Mouse (Mus musculus) myocyte (in vitro differentiated cells): ENCODE measurements around the gene Veph1. TPM values are rescaled to one million over a fixed set of nuclear protein-coding genes. Genes with fewer than 3 reads are reported as not detected.

Experiments used
- H3K27me3 ChIP-seq: one replicate; pipeline ENCODE4 v1.6.1; 2011; ENCODE audit not compliant: control insufficient read depth, insufficient read depth, insufficient read length
- H3K36me3 ChIP-seq: one replicate; pipeline ENCODE4 v1.6.1; 2011; ENCODE audit not compliant: control insufficient read depth, insufficient read depth
- H3K4me2 ChIP-seq: one replicate; pipeline ENCODE4 v1.6.1; 2011; ENCODE audit warnings: low read depth, control low read depth
- H3K4me3 ChIP-seq: one replicate; pipeline ENCODE4 v1.5.1; 2011; ENCODE audit warnings: mild to moderate bottlenecking, control low read depth, moderate library complexity
- H3K79me2 ChIP-seq: one replicate; pipeline ENCODE4 v1.6.1; 2011; ENCODE audit not compliant: control insufficient read depth, insufficient read depth
- H3ac ChIP-seq: one replicate; pipeline ENCODE4 v1.6.1; 2011; ENCODE audit not compliant: control insufficient read depth, insufficient read length
- CEBPB ChIP-seq: IDR thresholded peaks from 2 replicates; pipeline ENCODE4 v1.6.1; 2011; ENCODE audit warnings: mild to moderate bottlenecking, moderate library complexity; ENCODE audit not compliant: poor library complexity, insufficient read depth, severe bottlenecking
- E2F4 ChIP-seq: IDR thresholded peaks from one replicate; pipeline ENCODE4 v1.6.1; 2011; ENCODE audit warnings: mild to moderate bottlenecking, control low read depth, moderate library complexity; ENCODE audit not compliant: insufficient read depth
- MAX ChIP-seq: IDR thresholded peaks from one replicate; pipeline ENCODE4 v1.6.1; 2011; ENCODE audit warnings: low read depth, mild to moderate bottlenecking, control low read depth
- MYOD1 ChIP-seq, 3 experiments: IDR thresholded peaks; one replicate each; pipeline ENCODE4 v1.6.1; 2011; ENCODE audit warnings: control low read depth in 2 of 3, low read depth in 2 of 3, mild to moderate bottlenecking in 2 of 3, moderate library complexity in 1 of 3; ENCODE audit not compliant: insufficient read length in 2 of 3, control insufficient read depth in 1 of 3
- MYOG ChIP-seq, 3 experiments: IDR thresholded peaks; one replicate each; pipeline ENCODE4 v1.6.1; 2011; ENCODE audit warnings: control low read depth in 2 of 3, low read depth in 2 of 3, mild to moderate bottlenecking in 2 of 3; ENCODE audit not compliant: insufficient read length in 2 of 3, control insufficient read depth in 1 of 3, insufficient read depth in 1 of 3
- POLR2A ChIP-seq: IDR thresholded peaks from one replicate; pipeline ENCODE4 v1.6.1; 2011; ENCODE audit warnings: low read depth, mild to moderate bottlenecking, control low read depth, moderate library complexity; ENCODE audit not compliant: insufficient read length
- POLR2AphosphoS2 ChIP-seq: IDR thresholded peaks from one replicate; pipeline ENCODE4 v1.6.1; 2011; ENCODE audit warnings: low read depth, control low read depth; ENCODE audit not compliant: insufficient read length
- REST ChIP-seq: IDR thresholded peaks from one replicate; pipeline ENCODE4 v1.6.1; 2011; ENCODE audit warnings: mild to moderate bottlenecking, control low read depth, moderate library complexity; ENCODE audit not compliant: insufficient read depth, insufficient read length
- SRF ChIP-seq: IDR thresholded peaks from one replicate; pipeline ENCODE4 v1.6.1; 2011; ENCODE audit warnings: low read depth; ENCODE audit not compliant: control insufficient read depth, insufficient read length
- TCF12 ChIP-seq: IDR thresholded peaks from one replicate; pipeline ENCODE4 v1.6.1; 2011; ENCODE audit warnings: mild to moderate bottlenecking, control low read depth; ENCODE audit not compliant: poor library complexity, insufficient read depth, severe bottlenecking
- TCF3 ChIP-seq: IDR thresholded peaks from one replicate; pipeline ENCODE4 v1.6.1; 2011; ENCODE audit warnings: low read depth, control low read depth; ENCODE audit not compliant: insufficient read length
- USF1 ChIP-seq: IDR thresholded peaks from one replicate; pipeline ENCODE4 v1.6.1; 2011; ENCODE audit warnings: low read depth, mild to moderate bottlenecking, control low read depth, moderate library complexity
- polyA plus RNA-seq: library from polyadenylated mRNA; unstranded; fragments of >200 nt; fragmentation: generic; extraction: Trizol; gene quantifications from one replicate; pipeline ENCODE4 v1.2.1, GENCODE M21; 2012; ENCODE audit warnings: missing spikeins

The Veph1 gene
- polyA plus RNA-seq, 1 experiment = not detected

GRCm38 (mm10) chr3:66157947-66158346 is 138.7 kb downstream of the Veph1 start:
- TF ChIP-seq E2F4 = no peak
- no peak for TF ChIP-seq MYOG (IDR thresholded peaks at IDR 0.05; ENCODE audit: control insufficient read depth in 1 of 3, insufficient read depth in 1 of 3, insufficient read length in 2 of 3, low read depth in 2 of 3)
- TF ChIP-seq POLR2A = no peak
- no peak for TF ChIP-seq TCF3
- no peak for TF ChIP-seq MAX
- no peak for TF ChIP-seq REST
- no peak for TF ChIP-seq MYOD1 (IDR thresholded peaks at IDR 0.05; ENCODE audit: control insufficient read depth in 1 of 3, insufficient read length in 2 of 3, low read depth in 2 of 3)
- no peak for TF ChIP-seq TCF12
- no peak for TF ChIP-seq SRF
- TF ChIP-seq USF1 = no peak
- TF ChIP-seq POLR2AphosphoS2 = no peak
- no peak for TF ChIP-seq CEBPB

GRCm38 (mm10) chr3:66137601-66138000 is 159.0 kb downstream of the Veph1 start:
- Histone ChIP-seq H3K79me2 (no peaks in the 10 kb centered on the region), H3K36me3 (no peaks in the 10 kb centered on the region), H3ac (no peak overlapping the region), H3K27me3 (no peaks in the 10 kb centered on the region), H3K4me2 (no peak overlapping the region), H3K4me3 (no peak overlapping the region)
- TF ChIP-seq SRF (no peak), POLR2AphosphoS2 (no peak), CEBPB (no peak), REST (no peak), POLR2A (no peak), MYOD1 (IDR thresholded peaks at IDR 0.05; ENCODE audit: control insufficient read depth in 1 of 3, insufficient read length in 2 of 3, low read depth in 2 of 3) (no peak), MYOG (IDR thresholded peaks at IDR 0.05; ENCODE audit: control insufficient read depth in 1 of 3, insufficient read depth in 1 of 3, insufficient read length in 2 of 3, low read depth in 2 of 3) (no peak), E2F4 (no peak), TCF3 (no peak)

More at GRCm38 (mm10) chr3:66157947-66158346, 138.7 kb downstream of the Veph1 start:
- no peak overlapping the region for H3ac ChIP-seq
- no peaks in the 10 kb centered on the region for H3K27me3 ChIP-seq
- no peak overlapping the region for H3K4me2 ChIP-seq
- H3K79me2 ChIP-seq = no peaks in the 10 kb centered on the region
- no peak overlapping the region for H3K4me3 ChIP-seq
- H3K36me3 ChIP-seq = no peaks in the 10 kb centered on the region

GRCm38 (mm10) chr3:66131264-66131950 is 165.2 kb downstream of the Veph1 start:
- Histone ChIP-seq H3ac (no peak overlapping the region), H3K79me2 (no peaks in the 10 kb centered on the region), H3K4me2 (no peak overlapping the region)

GRCm38 (mm10) chr3:66129689-66130088 is 166.9 kb downstream of the Veph1 start:
- Histone ChIP-seq H3ac (no peak overlapping the region), H3K36me3 (no peaks in the 10 kb centered on the region), H3K79me2 (no peaks in the 10 kb centered on the region), H3K4me3 (no peak overlapping the region), H3K27me3 (no peaks in the 10 kb centered on the region), H3K4me2 (no peak overlapping the region)
- TF ChIP-seq TCF12 (no peak), SRF (no peak), MAX (no peak), MYOD1 (IDR thresholded peaks at IDR 0.05; ENCODE audit: control insufficient read depth in 1 of 3, insufficient read length in 2 of 3, low read depth in 2 of 3) (no peak), POLR2A (no peak), REST (no peak), CEBPB (no peak), USF1 (no peak), POLR2AphosphoS2 (no peak), MYOG (IDR thresholded peaks at IDR 0.05; ENCODE audit: control insufficient read depth in 1 of 3, insufficient read depth in 1 of 3, insufficient read length in 2 of 3, low read depth in 2 of 3) (no peak), TCF3 (no peak), E2F4 (no peak)

More at GRCm38 (mm10) chr3:66131264-66131950, 165.2 kb downstream of the Veph1 start:
- TF ChIP-seq POLR2A (no peak), REST (no peak), MYOD1 (IDR thresholded peaks at IDR 0.05; ENCODE audit: control insufficient read depth in 1 of 3, insufficient read length in 2 of 3, low read depth in 2 of 3) (no peak), TCF3 (no peak), MYOG (IDR thresholded peaks at IDR 0.05; ENCODE audit: control insufficient read depth in 1 of 3, insufficient read depth in 1 of 3, insufficient read length in 2 of 3, low read depth in 2 of 3) (no peak), MAX (no peak), POLR2AphosphoS2 (no peak), TCF12 (no peak), SRF (no peak), E2F4 (no peak), CEBPB (no peak), USF1 (no peak)
- H3K4me3 ChIP-seq = no peak overlapping the region
- no peaks in the 10 kb centered on the region for H3K27me3 ChIP-seq
- no peaks in the 10 kb centered on the region for H3K36me3 ChIP-seq
